Mouse (Mus musculus): Measurements from ENCODE around the gene Olfr549.

- TF ChIP-seq POLR2A (IDR thresholded peaks at IDR 0.05; ENCODE audit: low read depth, low read length) (no peak), CTCF (IDR thresholded peaks at IDR 0.05; ENCODE audit: extremely low read depth, insufficient read depth, insufficient read length, insufficient replicate concordance) (no peak)
These were observed 47.8 kb downstream of the Olfr549 start, which contains the start of gene Olfr552 for GRCm38 (mm10) chr7:102597378-102598031.
